8 mouse cellular contexts compared by ENCODE assay signal in the genomic region with DNA sequence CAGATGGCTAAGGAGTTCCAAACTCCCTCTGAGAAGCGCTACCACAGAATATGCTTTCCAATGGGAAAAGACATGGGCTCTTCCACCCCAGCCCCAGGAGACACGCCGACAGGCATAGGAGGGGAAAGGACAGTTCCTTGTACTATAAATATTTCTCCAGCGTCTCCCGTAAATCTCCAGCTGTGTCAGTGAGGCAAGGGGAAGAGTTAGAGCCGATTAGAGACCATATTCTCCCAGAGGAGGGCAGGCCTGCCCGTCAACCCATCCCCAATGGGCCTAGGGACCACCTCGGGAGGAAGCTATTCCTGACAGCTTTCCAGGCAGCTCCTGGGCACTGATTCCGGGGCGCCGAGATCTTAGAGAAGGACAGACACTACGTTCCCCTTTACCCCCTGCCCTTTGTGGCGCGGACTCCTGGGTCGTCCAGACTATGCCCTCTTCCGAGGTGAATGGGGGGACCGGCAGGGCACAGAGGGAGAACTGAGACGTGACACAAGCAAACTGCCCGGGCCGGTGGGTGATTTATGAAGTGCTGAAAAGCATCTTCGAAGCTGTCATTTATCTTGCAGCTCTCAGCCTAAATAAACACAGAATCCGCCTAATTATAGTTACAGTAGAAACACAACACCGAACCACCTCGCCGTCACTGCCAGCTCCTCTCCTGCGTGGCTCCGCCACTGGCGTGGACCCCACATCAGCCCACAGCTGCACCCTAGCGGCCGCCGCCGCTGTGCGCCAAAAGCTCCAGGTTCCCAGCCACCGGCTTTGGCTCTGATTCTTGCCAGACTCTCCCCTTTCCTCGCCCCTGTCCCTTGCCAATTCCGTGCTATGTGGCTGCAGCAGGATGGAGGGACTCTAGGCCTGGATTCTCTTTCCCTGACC. TPM values are rescaled to one million over a fixed set of nuclear protein-coding genes. Genes with fewer than 3 reads are reported as not detected.
DNase-seq lines count a peak whose midpoint lies in the region; ATAC-seq and TF ChIP-seq lines count a peak whose summit lies in the region.

No protein-coding gene starts in this region.

- H3K4me2 ChIP-seq in embryonic facial prominence, embryonic 11.5 days (ENCODE audit: low read depth, low read length) = peak overlapping the region; percentile 34
- peak overlapping the region; percentile 48 for H3K4me2 ChIP-seq in lung, embryonic 15.5 days

- no peak overlapping the region; the same call in 1 of the 2 replicates for H3K9ac ChIP-seq in embryonic facial prominence, embryonic 11.5 days (replicated peaks; ENCODE audit: low read length)
- no peak overlapping the region; the same call in none of the 2 replicates for H3K9ac ChIP-seq in lung, embryonic 15.5 days

- H3K9me3 ChIP-seq in embryonic facial prominence, embryonic 11.5 days (replicated peaks; ENCODE audit: control insufficient read depth, low read length) = no peaks in the 10 kb centered on the region
- no peaks in the 10 kb centered on the region for H3K9me3 ChIP-seq in heart, embryonic 10.5 days
- H3K9me3 ChIP-seq in lung, embryonic 15.5 days = no peaks in the 10 kb centered on the region

- TF ChIP-seq CTCF in layer of hippocampus, adult 2 months (conservative IDR thresholded peaks at IDR 0.05) = peak; percentile 74

- no peak overlapping the region for H3K4me3 ChIP-seq in layer of hippocampus, adult 2 months
- 0 out of 2 replicates have a peak overlapping the region, but pooled peaks have one; percentile 5 for H3K4me3 ChIP-seq in embryonic facial prominence, embryonic 11.5 days (ENCODE audit: low read depth, low read length)
- H3K4me3 ChIP-seq in heart, embryonic 10.5 days = peak overlapping the region; percentile 43
- peak overlapping the region; percentile 10 for H3K4me3 ChIP-seq in lung, embryonic 15.5 days

- DNase-seq in layer of hippocampus, adult 2 months (ENCODE audit: low spot score in 2 of 2) = peak in 1 of 2 experiments; percentile 15
- DNase-seq in layer of hippocampus, adult 18-20 months (ENCODE audit: low spot score in 2 of 2) = no peak
- DNase-seq in embryonic facial prominence, embryonic 11.5 days (ENCODE audit: low spot score) = peak; percentile 80
- peak; percentile 81 for DNase-seq in heart, embryonic 10.5 days (ENCODE audit: low spot score)
- DNase-seq in kidney, adult 9 months = peak; percentile 84
- peak; percentile 29 for DNase-seq in ovary, adult 18-20 months (ENCODE audit: low spot score)
- DNase-seq in thymus, postnatal 10 days (ENCODE audit: low spot score in 2 of 2) = peak; percentile 40 to 70

- H3K27ac ChIP-seq in layer of hippocampus, adult 2 months = no peak overlapping the region
- H3K27ac ChIP-seq in embryonic facial prominence, embryonic 11.5 days (replicated peaks; ENCODE audit: low read depth, low read length) = no peak overlapping the region; the same call in 1 of the 2 replicates
- H3K27ac ChIP-seq in heart, embryonic 10.5 days = peak overlapping the region; percentile 36; the same call in 1 of the 2 replicates
- peak overlapping the region; percentile 74 for H3K27ac ChIP-seq in lung, embryonic 15.5 days

- H3K27me3 ChIP-seq in embryonic facial prominence, embryonic 11.5 days (ENCODE audit: control insufficient read depth, insufficient read depth, low read length) = peaks cover 4% of the 10 kb centered on the region; the same call in 1 of the 2 replicates
- H3K27me3 ChIP-seq in heart, embryonic 10.5 days (ENCODE audit: insufficient read depth, poor library complexity, severe bottlenecking) = peaks cover 98% of the 10 kb centered on the region
- H3K27me3 ChIP-seq in lung, embryonic 15.5 days = no peaks in the 10 kb centered on the region

- WGBS in embryonic facial prominence, embryonic 11.5 days = 8% methylated on average over 36 of the region's 36 CpGs
- WGBS in heart, embryonic 10.5 days = 4% methylated on average over 36 of the region's 36 CpGs
- 5% methylated on average over 36 of the region's 36 CpGs for WGBS in lung, embryonic 15.5 days

- H3K36me3 ChIP-seq in embryonic facial prominence, embryonic 11.5 days (replicated peaks; ENCODE audit: control insufficient read depth, insufficient read depth, low read depth, low read length) = no peaks in the 10 kb centered on the region
- no peaks in the 10 kb centered on the region for H3K36me3 ChIP-seq in heart, embryonic 10.5 days
- no peaks in the 10 kb centered on the region for H3K36me3 ChIP-seq in lung, embryonic 15.5 days

- ATAC-seq in embryonic facial prominence, embryonic 11.5 days (replicated peaks; ENCODE audit: insufficient number of reproducible peaks, low FRiP score, low TSS enrichment, low read depth) = no peak
- ATAC-seq in lung, embryonic 15.5 days (ENCODE audit: borderline replicate concordance, extremely low read depth, low FRiP score, low TSS enrichment) = peak; percentile 85

- peaks cover 3% of the 10 kb centered on the region; the same call in 1 of the 2 replicates for H3K4me1 ChIP-seq in embryonic facial prominence, embryonic 11.5 days (ENCODE audit: control insufficient read depth, insufficient read depth, low read length)
- H3K4me1 ChIP-seq in heart, embryonic 10.5 days = peaks cover 41% of the 10 kb centered on the region
- peaks cover 44% of the 10 kb centered on the region for H3K4me1 ChIP-seq in lung, embryonic 15.5 days

RNA-seq across cellular contexts. Expression of a gene that starts 41.9 kb away (rescaled TPM):
- total RNA-seq in layer of hippocampus, adult 2 months (2021) = not detected
- not detected for total RNA-seq in layer of hippocampus, adult 18-20 months (2021)
- polyA plus RNA-seq in embryonic facial prominence, embryonic 11.5 days (2014; fragmentation: Nextera tagmentation; extraction: Ambion mirVana) = 0.26 and 0.97 TPM in 2 replicates
- 0.20 and 3.3 TPM in 2 replicates for polyA plus RNA-seq in heart, embryonic 10.5 days (2016; fragmentation: Nextera tagmentation; extraction: Ambion mirVana)
- 0.14 TPM in 1 of 2 replicates, not detected in the other for polyA plus RNA-seq in lung, embryonic 15.5 days (2015; fragmentation: Nextera tagmentation; extraction: Ambion mirVana)

RNA-seq across cellular contexts. Expression of a gene that starts 57.0 kb away (rescaled TPM):
- total RNA-seq in layer of hippocampus, adult 2 months (2021) = 1 to 10 TPM; 1.0 to 1.2 TPM
- total RNA-seq in layer of hippocampus, adult 18-20 months (2021) = 1 to 10 TPM; 1.1 to 1.3 TPM
- 0.25 and 0.43 TPM in 2 replicates for polyA plus RNA-seq in embryonic facial prominence, embryonic 11.5 days (2014; fragmentation: Nextera tagmentation; extraction: Ambion mirVana)
- 0.30 and 0.69 TPM in 2 replicates for polyA plus RNA-seq in heart, embryonic 10.5 days (2016; fragmentation: Nextera tagmentation; extraction: Ambion mirVana)
- 1.6 and 6.6 TPM in 2 replicates for polyA plus RNA-seq in lung, embryonic 15.5 days (2015; fragmentation: Nextera tagmentation; extraction: Ambion mirVana)

RNA-seq across cellular contexts. Expression of a gene that starts 57.1 kb away (rescaled TPM):
- not detected for total RNA-seq in layer of hippocampus, adult 2 months (2021)
- total RNA-seq in layer of hippocampus, adult 18-20 months (2021) = not detected
- polyA plus RNA-seq in embryonic facial prominence, embryonic 11.5 days (2014; fragmentation: Nextera tagmentation; extraction: Ambion mirVana) = 6.3 and 8.4 TPM in 2 replicates
- polyA plus RNA-seq in heart, embryonic 10.5 days (2016; fragmentation: Nextera tagmentation; extraction: Ambion mirVana) = 5.7 and 27.6 TPM in 2 replicates
- polyA plus RNA-seq in lung, embryonic 15.5 days (2015; fragmentation: Nextera tagmentation; extraction: Ambion mirVana) = 36.9 and 39.2 TPM in 2 replicates

Comparison
In these comparisons a context has a peak if more than half of its experiments do, and no peak if none do; other contexts are left out.
1. DNase-seq: peak in embryonic facial prominence, embryonic 11.5 days (single experiment), heart, embryonic 10.5 days (single experiment), kidney, adult 9 months (single experiment), ovary, adult 18-20 months (single experiment) and thymus, postnatal 10 days (2 of 2); none in layer of hippocampus, adult 18-20 months (0 of 2).
2. H3K27ac ChIP-seq: peak in heart, embryonic 10.5 days (single experiment) and lung, embryonic 15.5 days (single experiment); none in layer of hippocampus, adult 2 months (single experiment) and embryonic facial prominence, embryonic 11.5 days (single experiment).